Mouse (Mus musculus): ENCODE measurements around the gene Prkar2a. TPM values are rescaled to one million over a fixed set of nuclear protein-coding genes. Genes with fewer than 3 reads are reported as not detected.

The Prkar2a gene
- polyA plus RNA-seq, 1 experiment from 2014 or later: 30.1 TPM

DNA sequence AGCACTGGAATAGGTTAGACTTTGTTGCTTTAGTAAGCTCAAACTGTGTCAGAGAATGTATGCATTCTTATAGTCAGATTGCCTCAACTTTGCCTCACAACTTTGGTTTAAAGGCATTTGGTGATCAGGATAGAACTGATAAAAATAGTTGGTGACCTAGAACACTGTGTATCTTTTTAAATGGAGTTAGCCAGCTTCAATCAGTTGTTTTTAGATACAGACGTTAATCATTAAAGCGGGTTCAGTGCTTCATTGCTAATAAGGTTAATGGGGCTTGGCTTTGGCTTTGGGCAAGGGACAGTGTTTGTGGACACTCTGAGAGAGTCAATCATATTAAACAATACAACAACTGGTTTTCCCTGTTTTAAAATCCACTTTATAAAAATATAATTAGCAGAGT, 106.2 kb downstream of the Prkar2a start:
- DNase-seq (ENCODE audit: extremely low spot score, low spot score): no peak
- WGBS: 77% methylated on average over 2 of the region's 2 CpGs
- Histone ChIP-seq H3K9me3 (no peaks in the 10 kb centered on the region), H3K27ac (no peak overlapping the region), H3K4me3 (peak overlapping the region; percentile 28; the same call in 1 of the 2 replicates), H3K36me3 (replicated peaks) (peaks cover 67% of the 10 kb centered on the region), H3K27me3 (ENCODE audit: poor library complexity, severe bottlenecking) (no peaks in the 10 kb centered on the region), H3K4me1 (peaks cover 62% of the 10 kb centered on the region)

DNA sequence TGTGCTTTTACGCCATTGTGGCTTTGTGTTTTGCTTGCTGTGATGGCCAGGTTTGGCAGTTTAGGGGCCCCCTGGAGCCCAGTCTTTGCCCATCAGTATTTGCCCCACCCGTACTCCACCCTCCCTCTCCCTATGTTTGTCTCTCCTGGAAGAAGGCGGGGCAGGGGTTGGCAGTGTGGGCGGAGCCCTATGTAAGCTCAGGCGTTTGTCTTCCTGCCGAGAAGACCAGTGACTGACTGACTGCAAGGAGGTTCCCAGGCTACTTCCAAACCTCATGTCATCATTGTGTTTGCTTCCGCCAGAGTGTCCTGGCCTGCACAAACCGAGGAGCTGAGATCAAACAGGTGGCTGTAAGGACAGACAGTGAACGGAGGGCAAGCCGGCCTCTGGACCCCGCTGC, 106.6 kb downstream of the Prkar2a start:
- Histone ChIP-seq H3K4me1 (peaks cover 59% of the 10 kb centered on the region), H3K27ac (peak overlapping the region; percentile 4; the same call in 1 of the 2 replicates), H3K9me3 (no peaks in the 10 kb centered on the region), H3K27me3 (ENCODE audit: poor library complexity, severe bottlenecking) (no peaks in the 10 kb centered on the region), H3K36me3 (replicated peaks) (peaks cover 65% of the 10 kb centered on the region), H3K4me3 (peak overlapping the region; percentile 28; the same call in 1 of the 2 replicates)
- WGBS: 45% methylated on average over 11 of the region's 11 CpGs
- no peak for DNase-seq (ENCODE audit: extremely low spot score, low spot score)

DNA sequence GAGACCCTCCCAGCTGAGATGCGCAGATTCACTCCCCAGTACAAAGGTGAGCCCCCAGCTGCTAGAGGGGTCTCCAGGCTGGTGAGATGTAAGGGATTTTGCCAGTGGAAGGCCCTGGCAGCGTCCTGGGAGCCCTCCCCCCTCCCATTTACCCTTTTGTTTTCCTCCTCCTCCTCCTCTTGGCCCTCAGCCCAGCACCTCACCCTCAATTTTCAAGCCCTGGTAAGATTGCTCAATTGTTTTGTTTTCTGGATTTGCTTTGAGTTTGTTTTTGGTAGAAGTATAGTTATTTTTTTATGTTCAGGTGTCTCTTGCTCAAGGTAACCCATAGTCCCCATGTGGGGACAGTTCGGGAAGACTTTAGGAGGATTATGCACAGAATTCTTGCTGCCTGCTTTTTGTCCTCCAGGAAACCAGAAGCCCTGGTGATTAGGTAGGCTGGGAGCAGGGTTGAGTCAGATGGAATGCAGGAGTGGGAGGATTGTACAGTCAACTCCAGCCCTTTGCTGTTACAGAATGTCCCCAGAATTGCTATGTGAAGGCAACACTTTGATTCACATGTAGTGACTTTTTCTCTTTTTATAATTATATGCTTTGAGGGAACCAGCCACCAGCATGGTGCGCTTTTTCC, 107.4 kb downstream of the Prkar2a start:
- H3K36me3 ChIP-seq (replicated peaks): peaks cover 72% of the 10 kb centered on the region
- peak overlapping the region; percentile 4; the same call in 1 of the 2 replicates for H3K27ac ChIP-seq
- H3K27me3 ChIP-seq (ENCODE audit: poor library complexity, severe bottlenecking): no peaks in the 10 kb centered on the region
- H3K9me3 ChIP-seq: no peaks in the 10 kb centered on the region
- WGBS: 76% methylated on average over 4 of the region's 4 CpGs
- H3K4me3 ChIP-seq: peak overlapping the region; percentile 28; the same call in 1 of the 2 replicates
- H3K4me1 ChIP-seq: peaks cover 59% of the 10 kb centered on the region
- DNase-seq (ENCODE audit: extremely low spot score, low spot score): no peak

DNA sequence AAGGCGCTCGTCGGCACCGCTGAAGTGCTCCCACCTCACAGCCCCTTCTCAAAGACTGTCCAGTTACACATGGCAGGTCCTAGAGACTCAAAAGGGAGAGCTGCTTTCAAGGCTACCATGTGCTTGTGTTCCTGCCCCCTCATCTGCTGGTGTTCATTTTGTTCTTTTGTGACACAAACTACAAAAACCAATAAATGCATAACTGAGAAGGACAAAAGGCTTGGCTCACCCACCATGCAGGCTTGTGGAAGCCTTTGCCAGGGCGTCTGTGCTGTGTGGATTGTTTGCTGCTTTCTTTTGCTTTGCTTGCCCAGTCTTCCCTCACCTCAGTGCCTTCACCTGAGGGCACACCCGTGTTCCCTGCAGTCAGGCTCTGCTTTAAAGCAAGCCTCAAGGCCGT, 108.4 kb downstream of the Prkar2a start:
- 92% methylated on average over 7 of the region's 7 CpGs for WGBS
- Histone ChIP-seq H3K27ac (no peak overlapping the region; the same call in 1 of the 2 replicates), H3K4me1 (peaks cover 51% of the 10 kb centered on the region), H3K36me3 (replicated peaks) (peaks cover 82% of the 10 kb centered on the region), H3K27me3 (ENCODE audit: poor library complexity, severe bottlenecking) (no peaks in the 10 kb centered on the region), H3K9me3 (no peaks in the 10 kb centered on the region), H3K4me3 (no peak overlapping the region)
- DNase-seq (ENCODE audit: extremely low spot score, low spot score): no peak

DNA sequence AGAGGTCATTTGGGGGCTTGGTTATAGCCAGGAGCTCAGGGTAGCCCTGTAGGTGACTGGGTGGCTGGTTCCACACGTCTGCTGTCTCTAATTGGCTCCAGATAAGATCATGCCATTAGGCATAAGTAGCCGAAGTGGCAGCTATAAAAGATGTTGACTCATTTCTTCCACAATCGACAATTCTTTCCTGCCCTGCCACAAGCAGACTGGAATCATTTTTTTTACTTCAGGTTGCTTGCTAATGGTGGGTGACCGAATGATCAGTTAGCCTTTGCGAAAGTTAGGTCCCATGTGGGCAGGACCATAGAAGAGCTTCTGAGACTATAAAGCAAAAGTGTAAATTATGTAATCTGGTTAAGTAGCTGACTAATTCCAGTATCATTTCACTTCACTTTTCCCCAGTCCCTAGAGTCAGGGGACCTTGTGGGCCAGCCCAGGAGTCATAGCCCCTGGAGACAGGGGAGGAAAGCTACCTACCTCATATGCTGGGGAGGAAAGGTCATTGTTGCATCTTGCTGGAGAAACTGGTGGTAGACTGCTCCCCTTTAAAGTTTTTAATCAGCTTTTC, 109.5 kb downstream of the Prkar2a start:
- Histone ChIP-seq H3K9me3 (no peaks in the 10 kb centered on the region), H3K27ac (no peak overlapping the region), H3K4me3 (no peak overlapping the region), H3K36me3 (replicated peaks) (peaks cover 87% of the 10 kb centered on the region), H3K4me1 (peaks cover 39% of the 10 kb centered on the region), H3K27me3 (ENCODE audit: poor library complexity, severe bottlenecking) (no peaks in the 10 kb centered on the region)
- WGBS: 89% methylated on average over 5 of the region's 5 CpGs
- DNase-seq (ENCODE audit: extremely low spot score, low spot score): no peak

- WGBS: 91% methylated on average over 3 of the region's 3 CpGs
Measured at GRCm38 (mm10) chr9:108799564-108799963, 110.5 kb downstream of the Prkar2a start.

More at GRCm38 (mm10) chr9:108799564-108799963, 110.5 kb downstream of the Prkar2a start:
- Histone ChIP-seq H3K4me1 (peaks cover 31% of the 10 kb centered on the region), H3K27me3 (ENCODE audit: poor library complexity, severe bottlenecking) (no peaks in the 10 kb centered on the region), H3K36me3 (replicated peaks) (peaks cover 88% of the 10 kb centered on the region), H3K27ac (no peak overlapping the region), H3K9me3 (no peaks in the 10 kb centered on the region), H3K4me3 (no peak overlapping the region)
- DNase-seq (ENCODE audit: extremely low spot score, low spot score): no peak

Small RNA genes within 50 kb of the gene (microRNA-seq; reads per million reads assigned to microRNA genes)
- gene Gm26298: not detected

Other genes starting within 250 kb of the Prkar2a start
- gene Ccdc71, start 228.8 kb upstream of the Prkar2a start, polyA plus RNA-seq (2016; fragmentation: Nextera tagmentation; extraction: Ambion mirVana): 53.6 and 54.1 TPM in 2 replicates
- 33.1 and 40.3 TPM in 2 replicates for gene Klhdc8b, start 227.7 kb upstream of the Prkar2a start, polyA plus RNA-seq (2016; fragmentation: Nextera tagmentation; extraction: Ambion mirVana)
- gene Lamb2, start 209.6 kb upstream of the Prkar2a start, polyA plus RNA-seq (2016; fragmentation: Nextera tagmentation; extraction: Ambion mirVana): 34.8 and 40.8 TPM in 2 replicates
- gene Usp19, start 198.7 kb upstream of the Prkar2a start, polyA plus RNA-seq (2016; fragmentation: Nextera tagmentation; extraction: Ambion mirVana): 76.1 and 79.9 TPM in 2 replicates
- 113 and 117 TPM in 2 replicates for gene Qars, start 181.6 kb upstream of the Prkar2a start, polyA plus RNA-seq (2016; fragmentation: Nextera tagmentation; extraction: Ambion mirVana)
- gene Qrich1, start 172.5 kb upstream of the Prkar2a start, polyA plus RNA-seq (2016; fragmentation: Nextera tagmentation; extraction: Ambion mirVana): 160 and 164 TPM in 2 replicates
- 244 and 260 TPM in 2 replicates for gene Impdh2, start 129.0 kb upstream of the Prkar2a start, polyA plus RNA-seq (2016; fragmentation: Nextera tagmentation; extraction: Ambion mirVana)
- gene Ndufaf3, start 121.9 kb upstream of the Prkar2a start, polyA plus RNA-seq (2016; fragmentation: Nextera tagmentation; extraction: Ambion mirVana): 43.3 and 50.6 TPM in 2 replicates
- 192 and 201 TPM in 2 replicates for gene Dalrd3, start 119.4 kb upstream of the Prkar2a start, polyA plus RNA-seq (2016; fragmentation: Nextera tagmentation; extraction: Ambion mirVana)
- gene Wdr6, start 110.6 kb upstream of the Prkar2a start, polyA plus RNA-seq (2016; fragmentation: Nextera tagmentation; extraction: Ambion mirVana): 203 and 212 TPM in 2 replicates
- 11.9 and 12.1 TPM in 2 replicates for gene P4htm, start 91.6 kb upstream of the Prkar2a start, polyA plus RNA-seq (2016; fragmentation: Nextera tagmentation; extraction: Ambion mirVana)
- gene Arih2, start 39.9 kb upstream of the Prkar2a start, polyA plus RNA-seq (2016; fragmentation: Nextera tagmentation; extraction: Ambion mirVana): 64.1 and 69.1 TPM in 2 replicates
- 33.1 and 35.8 TPM in 2 replicates for gene Slc25a20, start 27.2 kb upstream of the Prkar2a start, polyA plus RNA-seq (2016; fragmentation: Nextera tagmentation; extraction: Ambion mirVana)
- gene Ip6k2, start 94.5 kb downstream of the Prkar2a start, polyA plus RNA-seq (2016; fragmentation: Nextera tagmentation; extraction: Ambion mirVana): 78.3 and 89.3 TPM in 2 replicates
- 14.1 and 18.8 TPM in 2 replicates for gene Nckipsd, start 119.1 kb downstream of the Prkar2a start, polyA plus RNA-seq (2016; fragmentation: Nextera tagmentation; extraction: Ambion mirVana)
- gene Celsr3, start 137.0 kb downstream of the Prkar2a start, polyA plus RNA-seq (2016; fragmentation: Nextera tagmentation; extraction: Ambion mirVana): 1.5 and 2.1 TPM in 2 replicates
- gene Slc26a6, start 164.0 kb downstream of the Prkar2a start, polyA plus RNA-seq (2016; fragmentation: Nextera tagmentation; extraction: Ambion mirVana): 11.5 and 11.6 TPM in 2 replicates
- not detected in 2 replicates for gene Tmem89, start 225.3 kb downstream of the Prkar2a start, polyA plus RNA-seq (2016; fragmentation: Nextera tagmentation; extraction: Ambion mirVana)
- gene Uqcrc1, start 247.3 kb downstream of the Prkar2a start, polyA plus RNA-seq (2016; fragmentation: Nextera tagmentation; extraction: Ambion mirVana): 468 and 481 TPM in 2 replicates

All from forebrain, embryonic 10.5 days (tissue).